Mouse (Mus musculus): Measurements from ENCODE around the gene Gbgt1. TPM values are rescaled to one million over a fixed set of nuclear protein-coding genes. Genes with fewer than 3 reads are reported as not detected.
"Not testable (repeated sequence)": the region's sequence is repeated elsewhere in the genome, so short reads cannot be mapped to it uniquely, and the experiment has no call there.

Gene Gbgt1
- total RNA-seq (2021): 1 to 10 TPM; 1.4 to 2.1 TPM
- long read RNA-seq, experiment 1: 0 reads
- long read RNA-seq, experiment 2: 0 reads

DNA sequence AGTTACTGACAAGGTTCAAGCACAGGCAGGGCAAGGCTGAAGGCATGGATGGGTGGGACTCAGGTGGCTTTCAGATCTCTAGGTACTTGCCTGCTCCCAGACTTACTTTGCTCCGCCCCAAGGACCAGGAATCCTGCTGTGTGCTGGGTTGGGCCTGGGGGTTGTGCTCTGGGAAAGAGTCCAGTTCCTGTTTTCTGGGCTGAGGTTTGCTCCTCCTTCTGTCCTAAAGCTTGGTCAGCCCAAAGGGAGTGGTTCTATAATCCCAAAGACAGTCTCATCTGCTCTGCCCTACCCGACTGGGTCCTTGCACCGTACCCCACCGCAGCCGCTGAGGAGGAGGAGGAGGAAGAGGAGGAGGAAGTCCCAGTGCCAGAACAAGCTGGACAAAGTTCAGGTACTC, at the start of gene Gbgt1:
Gene Gbgt1, plus strand, starts transcription at position 221 of the 400 bp plus-strand sequence.
- DNase-seq (ENCODE audit: low spot score in 2 of 2): no peak

DNA sequence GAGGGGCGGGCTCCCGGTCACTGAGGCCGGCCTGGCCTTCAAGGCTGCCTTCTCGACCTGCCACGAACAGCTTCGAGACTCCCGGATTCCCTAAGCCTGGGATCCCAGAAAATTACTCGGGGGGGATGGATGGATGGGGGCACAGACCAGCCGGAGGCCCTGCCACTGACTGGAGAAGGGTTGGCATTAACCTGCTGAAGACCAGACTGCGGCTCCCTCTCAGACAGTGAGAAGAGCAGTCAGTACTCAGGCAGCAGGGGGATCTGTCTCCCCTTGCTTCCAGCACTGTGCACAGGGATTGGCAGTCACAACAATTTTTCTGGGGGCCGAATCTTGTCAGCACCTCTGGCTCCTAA, 49.4 kb upstream of the Gbgt1 start:
- no peak for DNase-seq (ENCODE audit: low spot score in 2 of 2)

DNA sequence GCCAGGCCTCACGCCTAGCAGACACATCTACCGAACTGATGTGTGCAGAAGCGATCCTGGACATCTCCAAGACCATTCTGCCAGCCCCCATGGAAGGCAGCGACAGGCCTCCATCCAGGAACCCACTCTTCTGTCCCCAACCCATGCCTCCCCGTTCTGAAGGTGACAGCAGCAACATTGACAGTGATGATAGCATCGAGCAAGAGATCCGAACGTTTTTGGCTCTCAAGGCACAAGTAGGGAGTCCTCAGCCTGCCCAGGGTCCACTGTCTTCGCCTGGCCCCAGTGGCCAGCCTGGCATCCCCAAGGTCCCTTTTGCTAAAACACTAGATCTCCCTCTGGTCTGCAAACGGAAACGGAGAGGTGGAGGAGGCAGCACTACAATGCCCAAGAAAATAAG, 45.0 kb upstream of the Gbgt1 start:
- no peak for DNase-seq (ENCODE audit: low spot score in 2 of 2)

DNA sequence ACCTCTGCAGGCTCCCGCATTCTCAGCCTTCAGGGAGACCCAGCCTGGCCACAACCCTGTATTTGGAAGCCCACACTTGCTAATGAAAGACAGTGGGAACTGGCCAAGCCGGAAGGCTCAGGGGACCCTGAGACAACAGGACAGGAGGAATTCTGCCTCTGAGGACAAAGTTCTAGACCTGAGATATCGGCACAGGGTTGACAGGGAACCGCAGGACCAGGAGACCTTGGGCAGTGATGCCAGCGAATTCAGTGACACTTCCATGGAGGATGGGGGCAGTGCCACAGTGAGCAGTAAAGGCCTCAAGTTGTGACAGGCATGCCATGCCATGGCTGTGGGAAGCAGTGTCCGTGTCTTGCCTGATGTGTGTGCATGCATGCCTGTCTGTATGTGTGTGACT, 43.2 kb upstream of the Gbgt1 start:
- no peak for DNase-seq (ENCODE audit: low spot score in 2 of 2)

DNA sequence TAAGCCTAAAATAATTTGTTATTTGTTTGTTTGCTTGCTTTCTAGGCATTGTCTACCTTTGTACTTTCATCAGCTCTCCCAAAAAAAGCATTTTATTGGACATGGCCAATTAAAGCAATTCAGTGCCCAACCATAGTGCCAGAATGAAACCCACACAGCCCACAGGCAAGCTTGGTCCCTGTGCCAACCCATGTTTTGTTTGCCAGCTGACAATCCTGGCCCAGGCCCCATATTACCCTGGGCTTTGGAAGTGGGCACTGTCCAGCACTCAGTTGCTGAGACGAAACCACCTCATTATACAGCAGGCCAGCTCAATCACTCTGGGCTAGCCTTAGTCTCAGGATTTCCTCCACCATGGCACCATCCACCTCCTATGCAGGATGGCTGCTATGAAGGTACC, 40.1 kb upstream of the Gbgt1 start:
- DNase-seq (ENCODE audit: low spot score in 2 of 2): peak in 1 of 2 experiments; percentile 42

DNA sequence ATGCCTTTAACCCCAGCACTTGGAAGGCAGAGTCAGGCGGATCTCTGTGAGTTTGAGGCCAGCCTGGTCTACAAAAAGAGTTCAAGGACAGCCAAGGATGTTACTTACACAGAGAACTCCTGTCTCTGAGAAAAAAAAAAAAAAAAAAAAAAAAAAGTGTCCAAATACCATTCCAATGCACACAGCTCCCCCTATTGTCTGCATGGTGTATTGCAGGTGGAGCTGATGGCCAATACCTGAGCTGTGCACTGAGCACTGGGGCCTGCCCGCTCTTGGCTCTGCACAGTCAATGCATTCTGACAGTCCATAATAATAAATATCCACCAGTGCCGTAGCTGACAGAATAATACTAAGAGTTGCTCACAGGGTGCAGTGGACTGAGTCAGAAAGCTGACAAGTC, 32.8 kb upstream of the Gbgt1 start:
- peak; percentile 50 to 52 for DNase-seq (ENCODE audit: low spot score in 2 of 2)

DNA sequence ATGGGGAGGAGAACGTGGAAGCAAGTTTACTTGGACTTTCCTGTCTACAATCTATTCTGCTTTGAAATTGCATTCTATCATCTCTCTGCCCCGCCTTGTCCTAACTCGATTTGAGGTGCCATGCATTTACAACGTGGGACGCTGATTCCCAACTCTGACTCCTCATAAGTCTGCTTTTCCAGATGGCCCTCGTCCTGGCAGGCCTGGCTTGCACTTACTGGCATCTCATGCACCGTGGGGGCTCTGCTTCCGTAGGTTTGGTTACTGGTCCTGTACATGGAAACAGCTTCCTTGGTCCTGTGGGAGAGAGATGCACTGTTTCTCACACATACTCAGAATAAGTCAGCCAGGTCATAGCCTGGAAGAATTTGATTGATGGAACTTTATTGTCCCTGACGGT, 31.8 kb upstream of the Gbgt1 start:
- DNase-seq (ENCODE audit: low spot score in 2 of 2): no peak

DNA sequence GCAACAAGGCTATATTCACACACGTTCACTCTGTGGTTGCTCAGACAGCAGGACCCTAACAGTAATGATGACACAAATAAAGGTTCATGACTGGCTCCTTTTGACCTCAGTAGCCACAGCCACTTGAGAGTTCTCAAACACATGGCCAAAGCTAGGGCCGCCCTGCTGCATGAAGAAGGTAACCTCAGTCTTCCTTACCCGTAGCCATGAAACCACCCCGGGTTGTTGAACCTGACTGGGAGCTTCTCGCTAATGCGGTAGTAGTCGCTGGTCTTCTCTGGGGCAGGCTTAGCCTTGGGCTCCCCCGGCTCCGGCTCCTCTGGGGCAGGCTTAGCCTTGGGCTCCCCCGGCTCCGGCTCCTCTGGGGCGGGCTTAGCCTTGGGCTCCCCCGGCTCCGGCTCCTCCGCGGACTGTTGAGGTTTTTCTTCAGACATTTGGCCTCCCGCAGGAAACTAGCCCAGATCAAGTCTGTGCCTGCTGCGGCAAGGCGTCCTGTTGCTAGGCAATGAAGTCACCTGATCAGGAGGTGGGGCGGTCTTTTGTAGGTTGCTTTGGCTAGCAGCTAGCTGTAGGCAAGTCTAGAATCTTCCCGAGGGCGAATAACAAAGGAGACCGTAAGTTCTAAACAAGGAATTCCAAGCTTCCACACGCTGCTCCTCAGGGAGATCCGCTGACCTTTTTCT, 30.7 kb upstream of the Gbgt1 start, which contains the start of gene 1700007K13Rik:
Gene 1700007K13Rik, minus strand, starts transcription at position 497 of the 683 bp plus-strand sequence.
- DNase-seq (ENCODE audit: low spot score in 2 of 2): peak; percentile 46 to 59

DNA sequence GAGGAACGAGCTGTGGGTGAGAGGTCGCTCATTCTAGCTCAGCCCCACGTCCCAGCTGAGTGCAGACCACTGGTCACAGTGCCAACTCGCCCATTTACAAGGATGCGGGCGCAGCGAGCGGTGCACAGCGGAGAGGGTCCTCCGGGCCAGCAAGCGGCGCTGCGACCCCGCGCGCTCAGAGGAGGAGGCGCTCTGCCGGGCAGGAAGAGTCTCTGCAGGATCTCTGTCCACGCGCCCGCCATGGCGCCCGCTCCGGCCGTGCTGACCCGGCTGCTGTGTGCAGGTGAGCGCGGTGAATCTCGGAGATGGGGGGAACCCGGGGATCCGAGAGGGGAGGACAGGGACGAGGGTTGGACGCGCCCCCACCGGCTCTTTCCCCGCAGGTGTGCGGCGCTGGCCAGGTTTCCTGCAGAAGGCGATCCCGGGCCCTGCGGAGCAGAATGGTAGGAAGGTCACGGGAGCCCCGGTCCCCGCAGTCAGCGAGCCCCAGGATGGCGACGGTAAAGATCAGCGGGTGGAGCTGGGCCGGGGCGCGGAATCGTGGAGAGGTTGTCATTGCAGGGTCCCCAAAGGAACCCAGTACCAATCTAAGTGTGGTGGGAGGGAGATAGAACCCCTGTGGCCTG, 28.7 kb upstream of the Gbgt1 start, which contains the start of gene Mrps2:
Gene Mrps2, plus strand, starts transcription at position 207 of the 626 bp plus-strand sequence.
- DNase-seq (ENCODE audit: low spot score in 2 of 2): peak; percentile 74 to 84

DNA sequence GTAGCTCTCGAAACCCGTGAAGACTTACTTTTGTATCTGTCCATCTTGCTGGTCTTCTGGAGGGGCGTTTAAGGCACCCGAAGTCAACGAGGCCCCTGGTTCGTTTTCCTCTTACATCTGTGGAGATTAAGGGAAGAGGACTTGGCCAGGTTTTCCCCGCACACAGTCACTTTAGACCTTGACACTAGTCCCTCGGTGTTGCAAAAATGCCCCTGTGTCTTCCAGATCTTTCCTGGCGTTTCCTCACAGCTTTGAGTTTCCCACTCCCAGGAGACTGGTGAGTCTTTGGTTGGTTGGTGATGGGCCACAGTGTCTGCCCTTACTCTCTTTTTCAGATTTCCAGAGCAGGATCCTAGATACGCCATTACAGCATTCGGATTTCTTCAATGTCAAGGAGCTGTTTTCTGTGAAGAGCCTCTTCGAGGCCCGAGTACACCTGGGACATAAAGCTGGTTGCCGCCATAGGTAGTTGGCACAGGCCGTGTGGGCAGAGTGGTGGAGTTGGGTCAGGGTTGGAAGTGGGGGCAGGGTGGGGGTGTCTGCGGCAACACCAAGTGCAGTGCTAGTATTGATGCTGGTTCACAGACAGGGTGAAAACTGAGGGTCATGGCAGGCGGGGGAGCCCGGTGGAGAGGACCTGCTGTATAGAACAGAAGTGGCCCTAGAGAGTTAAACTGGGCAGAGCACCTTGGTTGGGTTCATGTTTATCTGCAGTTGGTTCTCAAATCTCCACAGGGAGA, 28.0 kb upstream of the Gbgt1 start:
- DNase-seq (ENCODE audit: low spot score in 2 of 2): no peak

DNA sequence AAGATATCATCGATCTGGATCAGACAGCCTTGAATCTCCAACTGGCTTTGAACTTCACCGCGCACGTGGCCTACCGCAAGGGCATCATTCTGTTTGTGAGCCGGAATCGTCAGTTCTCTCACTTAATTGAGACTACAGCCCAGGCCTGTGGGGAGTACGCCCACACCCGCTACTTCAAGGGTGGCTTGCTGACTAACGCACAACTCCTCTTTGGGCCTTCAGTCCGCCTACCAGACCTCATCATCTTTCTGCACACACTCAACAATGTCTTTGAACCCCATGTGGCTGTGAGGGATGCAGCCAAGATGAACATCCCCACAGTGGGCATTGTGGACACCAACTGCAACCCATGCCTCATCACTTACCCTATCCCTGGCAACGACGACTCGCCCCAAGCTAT, 27.2 kb upstream of the Gbgt1 start:
- DNase-seq (ENCODE audit: low spot score in 2 of 2): no peak

DNA sequence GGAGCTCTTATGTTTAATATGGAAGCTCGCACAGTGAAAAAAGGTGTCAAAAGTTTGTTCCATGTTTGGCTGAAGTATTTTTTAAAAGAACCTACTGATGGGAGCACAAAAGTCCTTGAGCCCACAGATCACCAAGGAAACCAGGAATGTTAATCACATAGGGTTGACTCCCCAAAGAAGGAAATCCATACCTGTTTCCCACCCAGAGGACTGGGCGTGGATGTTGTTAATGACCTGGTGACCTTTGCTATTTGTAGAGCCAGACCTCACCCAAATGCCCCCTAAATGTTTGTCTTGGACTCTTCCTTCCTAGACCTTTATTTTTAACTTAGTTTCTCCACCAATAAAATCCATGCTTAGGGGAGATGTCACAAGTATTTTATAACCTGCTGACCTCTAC, 26.1 kb upstream of the Gbgt1 start:
- DNase-seq (ENCODE audit: low spot score in 2 of 2): no peak

DNA sequence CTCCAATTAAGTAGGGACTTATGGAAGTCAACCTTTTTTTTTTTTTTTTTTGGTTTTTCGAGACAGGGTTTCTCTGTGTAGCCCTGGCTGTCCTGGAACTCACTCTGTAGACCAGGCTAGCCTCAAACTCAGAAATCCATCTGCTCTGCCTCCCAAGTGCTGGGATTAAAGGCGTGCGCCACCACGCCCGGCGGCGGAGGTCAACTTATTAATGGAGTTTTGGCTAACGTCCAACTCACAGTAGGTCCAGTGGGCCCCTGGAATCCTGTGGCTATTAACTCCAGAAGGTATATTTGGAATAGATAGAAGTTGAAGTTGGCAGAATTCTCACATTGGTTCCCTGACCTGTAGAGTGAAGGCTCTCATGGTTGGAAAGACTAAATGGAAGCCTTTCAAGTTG, 24.7 kb upstream of the Gbgt1 start:
- DNase-seq (ENCODE audit: low spot score in 2 of 2): not testable (repeated sequence)

DNA sequence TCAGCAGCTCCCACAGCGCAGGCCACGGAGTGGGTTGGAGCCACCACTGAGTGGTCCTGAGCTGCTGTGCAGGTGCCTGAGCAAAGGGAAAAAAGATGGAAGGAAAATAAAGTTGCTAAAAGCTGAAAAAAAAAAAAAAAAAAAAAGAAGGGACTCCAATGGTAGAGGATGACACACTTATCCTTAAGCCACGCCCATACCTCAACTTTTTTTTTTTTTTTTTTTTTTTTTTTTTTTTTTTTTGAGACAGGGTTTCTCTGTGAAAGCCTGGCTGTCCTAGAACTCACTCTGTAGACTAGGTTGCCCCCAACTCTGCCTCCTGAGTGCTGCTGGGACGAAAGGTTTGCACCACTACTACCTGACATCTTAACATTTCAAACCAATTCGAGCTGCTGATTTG, 18.7 kb upstream of the Gbgt1 start:
- DNase-seq (ENCODE audit: low spot score in 2 of 2): not testable (repeated sequence)

DNA sequence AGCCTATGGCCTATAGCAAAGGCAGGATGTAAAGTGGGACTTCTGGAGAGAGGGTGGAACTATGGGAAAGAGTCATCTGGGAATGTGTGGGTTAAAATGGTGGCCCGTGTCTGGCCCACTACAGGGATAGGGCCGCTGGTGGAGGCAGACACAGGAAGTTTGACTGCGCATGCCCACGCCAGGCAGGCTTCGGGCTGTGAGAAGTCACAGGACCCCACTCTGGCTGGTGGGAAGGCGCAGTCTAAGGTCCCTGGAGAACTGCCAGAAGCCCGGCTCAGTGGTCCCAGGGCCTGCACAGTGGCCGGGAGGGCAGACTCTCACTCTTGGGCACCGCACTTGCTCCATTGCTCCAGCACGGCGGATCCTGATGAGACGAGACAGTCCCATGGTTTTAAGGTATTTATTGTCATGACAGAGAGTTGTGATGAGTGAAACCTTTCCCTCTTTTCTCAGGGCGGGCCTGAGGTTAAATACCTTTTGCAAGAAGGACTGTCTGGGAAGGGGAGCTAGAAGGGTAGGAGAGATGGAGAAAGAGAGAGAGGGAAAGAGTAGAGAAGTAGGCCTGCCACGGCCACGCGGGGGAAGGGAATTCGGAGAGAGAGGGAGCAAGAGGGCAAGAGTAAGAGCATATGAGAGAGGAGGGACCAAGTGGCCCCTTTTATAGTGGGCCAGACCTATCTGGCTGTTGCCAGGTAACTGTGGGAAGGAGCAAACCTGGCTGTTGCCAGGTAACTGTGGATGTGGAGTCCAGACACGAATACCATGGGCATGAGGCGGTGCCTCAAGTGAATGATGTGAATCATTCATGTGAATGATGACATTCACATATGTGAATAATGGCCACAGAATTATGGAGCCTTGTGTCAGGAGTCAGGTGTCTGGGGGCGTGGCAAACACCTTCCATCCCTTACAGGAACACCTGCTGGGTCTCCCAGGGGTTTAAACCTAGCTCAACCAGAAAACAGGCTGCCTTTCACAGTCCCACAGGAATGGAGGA, 17.2 kb upstream of the Gbgt1 start:
- no peak for DNase-seq (ENCODE audit: low spot score in 2 of 2)

DNA sequence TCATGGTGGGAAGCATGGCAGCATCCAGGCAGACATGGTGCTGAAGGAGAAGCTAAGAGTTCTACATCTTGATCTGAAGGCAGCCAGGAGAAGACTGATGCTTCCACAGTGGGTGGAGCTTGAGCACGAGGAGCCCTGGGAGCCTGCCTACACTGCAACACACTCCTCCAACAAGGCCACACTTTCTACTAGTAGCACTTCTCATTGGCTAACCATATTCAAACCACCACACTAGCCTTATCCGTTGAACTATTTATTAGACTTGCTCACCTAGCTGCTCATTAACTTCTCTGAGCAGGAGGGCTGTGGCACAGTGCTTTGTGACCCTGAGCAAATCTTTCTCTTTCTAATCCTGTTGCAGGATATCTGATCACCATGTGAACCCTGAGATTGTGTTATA, 12.8 kb upstream of the Gbgt1 start:
- DNase-seq (ENCODE audit: low spot score in 2 of 2): no peak

DNA sequence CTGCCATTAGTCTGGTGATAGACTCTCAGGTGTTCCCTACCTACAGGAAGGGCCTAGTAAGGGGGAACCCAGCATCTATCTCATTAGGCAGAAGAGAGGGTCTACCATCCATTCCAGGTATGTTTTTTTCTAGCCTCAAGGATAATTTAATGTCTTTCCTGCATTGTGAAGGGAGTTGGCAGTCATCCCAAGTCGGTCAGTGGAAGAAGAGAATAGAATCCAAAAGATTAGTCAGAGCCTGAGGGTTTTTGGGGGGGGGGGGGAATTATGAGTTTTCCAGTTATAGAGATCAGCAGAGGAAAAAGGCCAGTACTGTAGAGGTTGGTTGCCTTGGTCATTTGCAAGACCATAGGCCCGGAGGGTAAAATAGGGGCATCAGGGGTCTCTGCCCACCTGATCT, 2.2 kb upstream of the Gbgt1 start:
- no peak for DNase-seq (ENCODE audit: low spot score in 2 of 2)

DNA sequence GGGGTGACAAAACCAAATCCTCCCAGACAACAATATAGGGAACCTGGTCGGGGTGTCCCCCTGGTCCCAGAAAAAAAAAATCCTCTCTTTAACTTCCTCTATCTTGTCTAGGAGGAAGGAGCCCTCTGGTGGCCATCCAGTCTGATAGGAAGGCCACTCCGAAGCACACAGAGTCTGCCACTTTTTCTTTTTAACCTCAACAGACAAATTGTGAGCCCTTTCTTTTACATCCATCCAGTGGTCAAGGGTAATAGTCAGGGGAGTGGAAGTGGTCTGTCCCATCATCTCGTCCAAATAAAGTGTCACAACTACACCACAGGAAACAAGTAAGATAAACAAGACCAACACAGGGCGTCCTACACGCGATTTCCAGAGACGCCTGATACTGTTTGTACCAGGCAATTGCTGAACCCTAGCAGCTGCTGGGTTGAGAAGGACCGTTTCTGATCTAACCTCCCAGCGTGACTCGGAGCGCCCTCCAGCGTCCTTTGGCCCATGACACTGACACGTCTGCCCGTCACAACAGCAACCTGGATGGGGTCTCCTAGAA, 1.4 kb upstream of the Gbgt1 start:
- DNase-seq (ENCODE audit: low spot score in 2 of 2): peak in 1 of 2 experiments; percentile 44

DNA sequence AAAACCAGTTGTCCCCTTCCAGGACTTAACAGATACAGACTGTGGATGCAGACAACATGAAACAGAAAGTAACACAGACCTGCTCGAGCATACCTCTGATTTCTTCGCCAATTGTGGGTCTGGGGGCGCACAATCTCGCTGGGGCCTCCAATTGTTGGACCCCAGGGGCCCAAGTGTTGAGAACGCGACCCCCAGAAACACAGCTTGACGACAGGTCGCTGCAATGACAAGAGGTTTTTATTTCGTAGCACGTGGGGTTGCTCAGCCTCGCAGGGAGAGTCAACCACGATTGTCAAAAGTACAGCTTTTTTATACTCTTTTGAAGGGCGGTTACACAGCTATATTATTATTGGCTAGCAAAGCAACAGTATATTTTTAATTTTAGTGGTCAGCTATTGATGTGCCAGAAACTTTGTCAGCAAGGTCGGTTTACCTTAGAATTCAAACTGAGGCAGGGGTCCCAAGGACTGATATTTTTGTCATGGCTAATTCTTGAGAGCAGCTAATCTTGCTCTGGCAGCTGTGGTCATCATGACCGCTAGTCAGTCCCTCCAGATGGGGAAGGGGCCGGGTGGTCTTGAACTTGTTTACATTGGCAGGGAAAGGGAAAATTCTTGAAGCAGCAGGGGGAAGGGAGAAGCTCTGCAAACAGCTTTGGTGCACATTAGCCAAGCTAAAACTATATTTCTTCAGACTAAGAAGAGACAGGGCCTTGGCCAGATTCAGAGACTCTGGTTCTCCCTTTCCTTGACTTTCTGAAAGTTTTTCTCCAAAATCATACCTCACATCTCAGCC, 693 bp upstream of the Gbgt1 start:
- no peak for DNase-seq (ENCODE audit: low spot score in 2 of 2)

DNA sequence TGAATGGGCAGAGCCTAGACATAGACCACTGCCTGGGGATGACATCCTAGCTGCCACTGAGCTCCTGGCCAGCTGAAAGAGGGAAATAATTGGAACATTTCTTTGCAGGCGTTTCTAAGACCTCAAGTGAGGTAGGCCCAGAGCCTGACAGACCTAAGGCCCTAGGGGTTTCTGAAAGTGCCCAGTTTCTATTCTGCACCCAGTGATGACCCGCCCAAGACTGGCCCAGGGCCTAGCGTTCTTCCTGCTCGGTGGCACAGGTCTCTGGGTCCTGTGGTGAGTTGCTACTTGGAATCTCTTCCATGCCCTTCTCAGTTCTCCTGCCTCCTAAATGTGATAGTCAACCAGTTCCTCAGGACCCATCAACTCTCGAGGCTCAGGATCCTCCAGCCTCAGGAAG, 870 bp downstream of the Gbgt1 start:
- DNase-seq (ENCODE audit: low spot score in 2 of 2): no peak

All from layer of hippocampus, postnatal 14 days (tissue).